Mouse (Mus musculus) layer of hippocampus, adult 18-20 months (tissue): ENCODE measurements at regions not wholly inside any gene's neighbourhood (a gene's known extent, or its start where the extent isn't known, plus 50 kb on each side); places are given as distances from the start of the nearest gene placed in this dataset.

Source experiments
- DNase-seq, 2 experiments: peaks; one replicate each; pipeline ENCODE4 v3.0.0; 2022; ENCODE audit warnings: low spot score in 2 of 2
- microRNA-seq, 2 experiments: library from miRNA; unstranded; fragments of <30 nt; microRNA quantifications; one replicate each; pipeline ENCODE4 v1.2.0; 2021

GRCm38 (mm10) chr6:94773604-94774486 lies 73.9 kb upstream of the Lrig1 start:
- no peak for DNase-seq

- no peak for DNase-seq
Measured at GRCm38 (mm10) chr6:94772868-94773603, 73.1 kb upstream of the Lrig1 start.

GRCm38 (mm10) chr6:94772391-94772790 lies 72.4 kb upstream of the Lrig1 start:
- DNase-seq, result no peak

- DNase-seq, result no peak
Measured at GRCm38 (mm10) chr6:94768230-94768629, 68.3 kb upstream of the Lrig1 start.

- DNase-seq, result no peak
Measured at GRCm38 (mm10) chr6:94765724-94766123, 65.8 kb upstream of the Lrig1 start.

GRCm38 (mm10) chr6:94761341-94761740 lies 61.4 kb upstream of the Lrig1 start:
- no peak for DNase-seq

- DNase-seq, result no peak
Measured at GRCm38 (mm10) chr6:94760629-94761111, 60.7 kb upstream of the Lrig1 start.

GRCm38 (mm10) chr6:94759649-94760048 lies 59.7 kb upstream of the Lrig1 start:
- no peak for DNase-seq

GRCm38 (mm10) chr6:94756006-94756405 lies 56.0 kb upstream of the Lrig1 start:
- DNase-seq, result no peak

- DNase-seq, result no peak
Measured at GRCm38 (mm10) chr6:94755297-94755831, 55.4 kb upstream of the Lrig1 start.

GRCm38 (mm10) chr6:94754522-94754921 lies 54.6 kb upstream of the Lrig1 start:
- DNase-seq, result no peak

- no peak for DNase-seq
Measured at GRCm38 (mm10) chr6:94751101-94751440, 51.1 kb upstream of the Lrig1 start.

- DNase-seq, result no peak
Measured at GRCm38 (mm10) chr6:94750228-94751100, 50.5 kb upstream of the Lrig1 start.

Small RNAs in the stretch of these regions (microRNA-seq; reads per million reads assigned to microRNA genes)
- gene Gm23364, result 0 reads per million in 2 experiments
